Mouse (Mus musculus) liver, embryonic 15.5 days (tissue): ENCODE results near the gene Tmprss11f. TPM values are rescaled to one million over a fixed set of nuclear protein-coding genes. Genes with fewer than 3 reads are reported as not detected.
"Not testable (repeated sequence)": the region's sequence is repeated elsewhere in the genome, so short reads cannot be mapped to it uniquely, and the experiment has no call there.

Experiments
- ATAC-seq: fragments of 200-750 bp; cut with Nextera tagmentation; 2 replicates; pipeline ENCODE4 v1.8.0; 2017; ENCODE audit warnings: moderate number of reproducible peaks, mild to moderate bottlenecking, moderate library complexity; ENCODE audit not compliant: insufficient read depth
- H3K27ac ChIP-seq: fragments of 300-500 bp; sonication (generic); replicated peaks from 2 replicates; pipeline ENCODE4 v1.5.1; 2015; ENCODE audit warnings: mild to moderate bottlenecking, inconsistent platforms
- H3K27me3 ChIP-seq: fragments of 300-500 bp; sonication (generic); 2 replicates; pipeline ENCODE4 v1.6.1; 2015; ENCODE audit warnings: mild to moderate bottlenecking, inconsistent platforms
- H3K36me3 ChIP-seq: fragments of 300-500 bp; sonication (generic); replicated peaks from 2 replicates; pipeline ENCODE4 v1.6.1; 2015; ENCODE audit warnings: moderate library complexity, mild to moderate bottlenecking, inconsistent platforms
- H3K4me1 ChIP-seq: fragments of 300-500 bp; sonication (generic); replicated peaks from 2 replicates; pipeline ENCODE4 v1.6.1; 2015; ENCODE audit warnings: inconsistent platforms
- H3K4me2 ChIP-seq: fragments of 300-500 bp; sonication (generic); 2 replicates; pipeline ENCODE4 v1.6.1; 2015; ENCODE audit warnings: moderate library complexity, mild to moderate bottlenecking, inconsistent platforms
- H3K4me3 ChIP-seq: fragments of 300-500 bp; sonication (generic); replicated peaks from 2 replicates; pipeline ENCODE4 v1.5.1; 2015; ENCODE audit warnings: mild to moderate bottlenecking, inconsistent platforms
- H3K9ac ChIP-seq: fragments of 300-500 bp; sonication (generic); 2 replicates; pipeline ENCODE4 v1.6.1; 2015; ENCODE audit warnings: moderate library complexity, mild to moderate bottlenecking, inconsistent platforms
- H3K9me3 ChIP-seq: fragments of 300-500 bp; sonication (generic); replicated peaks from 2 replicates; pipeline ENCODE4 v1.6.1; 2016; ENCODE audit warnings: inconsistent platforms
- WGBS: fragments of 180-500 bp; shearing (Covaris S2); methylation state at CpG from one replicate; pipeline ENCODE4 v1.1.7; 2015; ENCODE audit warnings: mixed read lengths; ENCODE audit not compliant: insufficient replicate concordance; 5-methylcytosine and 5-hydroxymethylcytosine counted together
- polyA plus RNA-seq: library from polyadenylated mRNA; unstranded; fragments of >200 nt; fragmentation: Nextera tagmentation; extraction: Ambion mirVana; gene quantifications from 2 replicates; pipeline ENCODE4 v1.2.1, GENCODE M21; 2015

The Tmprss11f gene
- not detected in 2 replicates for polyA plus RNA-seq

DNA sequence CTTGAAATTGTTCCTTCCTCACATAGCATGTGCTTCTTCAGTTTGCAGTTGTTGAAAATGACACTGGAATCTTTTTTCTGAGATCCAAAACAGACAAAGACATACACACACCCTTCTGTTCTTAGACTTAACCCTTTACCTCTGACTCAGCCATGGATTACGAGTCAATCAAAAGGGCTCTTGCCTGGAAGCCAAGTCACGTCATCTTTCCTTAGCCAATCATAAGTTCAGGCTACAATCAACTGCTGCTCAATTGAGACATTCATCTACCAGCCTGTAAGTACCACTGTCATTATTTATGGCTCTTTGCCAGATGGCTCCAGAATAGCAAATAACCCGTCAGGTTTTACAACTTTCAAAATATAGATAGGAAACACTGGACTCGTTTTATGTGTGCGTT is at the start of gene Tmprss11f:
Gene Tmprss11f, minus strand, starts transcription at position 101 of the 400 bp plus-strand sequence.
- H3K4me1 ChIP-seq, result no peaks in the 10 kb centered on the region
- H3K9me3 ChIP-seq, result no peaks in the 10 kb centered on the region
- no peak for ATAC-seq
- 55% methylated on average over 5 of the region's 5 CpGs for WGBS
- H3K4me2 ChIP-seq, result no peak within 1 kb of the TSS
- no peaks in the 10 kb centered on the region for H3K36me3 ChIP-seq
- H3K27ac ChIP-seq, result no peak within 1 kb of the TSS
- H3K9ac ChIP-seq, result no peak within 1 kb of the TSS
- no peaks in the 10 kb centered on the region for H3K27me3 ChIP-seq
- H3K4me3 ChIP-seq, result no peak within 1 kb of the TSS

DNA sequence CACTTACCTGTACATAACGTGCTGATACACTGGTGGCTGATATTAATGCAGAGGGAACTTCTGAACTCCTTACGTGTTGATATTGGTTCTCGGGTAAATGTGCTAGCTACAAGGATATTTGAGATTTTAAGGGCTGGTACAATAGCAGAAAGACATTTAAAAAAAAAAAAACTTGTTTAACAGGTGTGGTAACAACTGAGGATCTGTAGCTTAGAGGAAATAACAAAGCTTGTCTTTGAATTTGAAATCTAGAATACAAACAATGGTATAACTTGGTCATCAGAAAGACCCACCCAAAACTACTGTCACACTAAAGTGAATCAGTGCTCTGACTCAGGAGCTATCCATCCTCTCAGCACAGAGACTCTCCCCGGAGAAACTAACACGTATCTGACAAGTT is 44.0 kb upstream of the Tmprss11f start, which contains the start of gene Tmprss11b:
Gene Tmprss11b, minus strand, starts transcription at position 101 of the 400 bp plus-strand sequence.
- ATAC-seq, result no peak
- Histone ChIP-seq H3K4me1 (no peaks in the 10 kb centered on the region), H3K9ac (no peak within 1 kb of the TSS), H3K36me3 (no peaks in the 10 kb centered on the region), H3K27me3 (no peaks in the 10 kb centered on the region), H3K27ac (no peak within 1 kb of the TSS), H3K9me3 (no peaks in the 10 kb centered on the region), H3K4me3 (no peak within 1 kb of the TSS), H3K4me2 (no peak within 1 kb of the TSS)
- 58% methylated on average over 5 of the region's 5 CpGs for WGBS

DNA sequence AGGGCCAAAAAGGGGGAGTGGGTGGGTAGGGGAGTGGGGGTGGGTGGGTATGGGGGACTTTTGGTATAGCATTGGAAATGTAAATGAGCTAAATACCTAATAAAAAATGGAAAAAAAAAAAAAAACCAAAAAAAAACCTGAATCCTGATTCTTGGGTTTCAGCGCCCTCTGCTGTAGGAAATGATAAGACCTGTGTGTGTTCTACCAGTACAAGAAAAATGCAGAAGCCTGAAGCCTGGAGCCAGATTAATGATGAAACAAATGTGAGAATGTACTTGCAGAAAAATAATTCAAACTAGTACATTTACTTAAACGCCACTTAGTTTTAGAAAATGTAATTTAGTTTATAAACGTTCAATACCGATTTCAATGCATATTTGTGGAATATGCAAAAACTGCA is 17.0 kb upstream of the Tmprss11f start:
- H3K4me2 ChIP-seq, H3K36me3 ChIP-seq, H3K27me3 ChIP-seq, H3K4me3 ChIP-seq, H3K27ac ChIP-seq, ATAC-seq, H3K4me1 ChIP-seq, H3K9me3 ChIP-seq, H3K9ac ChIP-seq: not testable (repeated sequence)
- WGBS, result 25% methylated on average over 4 of the region's 4 CpGs

DNA sequence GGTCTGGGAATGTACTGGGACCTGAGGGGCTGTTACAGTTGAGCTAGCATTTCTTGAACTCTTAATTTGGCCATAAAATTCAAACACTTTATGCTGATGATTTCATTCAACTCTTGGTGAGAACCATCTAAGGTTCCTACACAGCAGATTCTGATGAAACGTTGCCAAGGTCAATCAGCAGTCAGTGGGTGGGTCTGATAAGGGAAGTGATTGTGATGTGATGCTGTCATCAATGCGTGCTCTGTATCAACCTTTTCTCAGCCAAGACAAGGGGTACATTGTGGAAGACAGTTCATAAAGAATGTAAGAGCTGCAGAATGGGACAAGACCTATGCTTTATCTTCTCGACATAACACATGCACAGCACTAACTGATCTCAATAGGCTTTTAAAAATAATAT is 8.6 kb upstream of the Tmprss11f start:
- Histone ChIP-seq H3K27ac (no peak overlapping the region), H3K4me3 (no peak overlapping the region), H3K4me2 (no peak overlapping the region), H3K27me3 (no peaks in the 10 kb centered on the region), H3K9me3 (no peaks in the 10 kb centered on the region), H3K9ac (no peak overlapping the region), H3K36me3 (no peaks in the 10 kb centered on the region), H3K4me1 (no peaks in the 10 kb centered on the region)
- 37% methylated on average over 3 of the region's 3 CpGs for WGBS
- no peak for ATAC-seq

DNA sequence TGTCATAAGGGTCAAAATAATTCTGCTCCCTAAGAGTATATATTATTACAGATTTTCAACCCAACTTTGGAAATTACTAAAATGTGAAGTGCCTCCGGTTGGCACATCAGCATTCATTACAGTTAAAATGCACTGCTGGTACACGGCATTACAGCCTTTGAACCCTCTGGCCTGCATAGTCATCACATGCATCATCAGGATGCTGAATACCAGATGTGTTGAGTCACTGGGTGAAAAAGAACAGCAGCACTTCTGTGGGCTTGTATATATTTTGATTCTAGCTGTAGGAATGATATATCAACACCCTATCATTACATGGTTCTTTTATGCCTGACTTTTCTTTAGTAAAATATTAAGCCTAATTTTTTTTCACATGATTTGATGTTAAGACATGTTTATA is 1.5 kb downstream of the Tmprss11f start:
- no peaks in the 10 kb centered on the region for H3K9me3 ChIP-seq
- 52% methylated on average over 2 of the region's 2 CpGs for WGBS
- no peak for ATAC-seq
- H3K4me2 ChIP-seq, result no peak overlapping the region
- H3K4me1 ChIP-seq, result no peaks in the 10 kb centered on the region
- no peak overlapping the region for H3K4me3 ChIP-seq
- H3K27me3 ChIP-seq, result no peaks in the 10 kb centered on the region
- no peak overlapping the region for H3K27ac ChIP-seq
- no peaks in the 10 kb centered on the region for H3K36me3 ChIP-seq
- no peak overlapping the region for H3K9ac ChIP-seq

DNA sequence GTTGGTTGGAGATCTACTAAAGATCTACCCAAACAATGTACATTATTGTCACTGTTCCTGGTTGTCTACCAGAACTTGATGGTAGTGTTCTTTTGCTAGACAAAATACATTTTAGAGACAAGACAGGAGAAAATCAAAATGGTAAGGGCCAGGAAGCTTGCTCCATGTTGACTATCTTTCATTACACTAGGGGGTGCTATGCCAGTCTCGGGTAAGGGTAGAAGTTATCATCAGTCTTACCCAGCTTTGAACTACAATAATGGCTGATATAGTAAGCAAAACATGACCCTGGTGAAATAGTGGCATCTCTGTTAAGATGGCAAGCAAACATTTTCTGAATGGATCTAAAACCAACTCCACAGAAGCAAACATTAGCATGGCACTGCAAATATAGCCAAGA is 10.4 kb downstream of the Tmprss11f start:
- Histone ChIP-seq H3K4me2 (no peak overlapping the region), H3K36me3 (no peaks in the 10 kb centered on the region), H3K9me3 (no peaks in the 10 kb centered on the region), H3K27ac (no peak overlapping the region), H3K4me3 (no peak overlapping the region), H3K9ac (no peak overlapping the region), H3K4me1 (no peaks in the 10 kb centered on the region), H3K27me3 (no peaks in the 10 kb centered on the region)
- 51% methylated on average over 1 of the region's 1 CpGs for WGBS
- ATAC-seq, result no peak

DNA sequence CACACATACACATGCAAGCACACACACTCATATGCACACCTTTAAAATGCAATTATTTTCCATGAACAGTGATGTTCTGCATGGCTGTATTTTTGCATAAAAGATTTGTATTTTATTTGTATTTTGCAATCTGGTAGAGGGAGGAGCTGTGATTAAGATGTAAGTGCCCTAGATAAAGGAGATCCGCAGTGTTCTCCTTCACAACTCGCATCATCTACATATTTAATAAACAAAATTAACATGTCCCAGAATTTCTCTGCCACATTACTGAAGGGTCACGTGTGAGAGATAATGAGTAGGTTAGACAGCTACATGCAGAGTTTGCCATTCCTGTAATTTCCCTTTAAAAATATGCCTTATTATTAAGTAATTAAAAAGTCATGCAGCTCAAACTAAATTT is 46.3 kb downstream of the Tmprss11f start:
- no peak overlapping the region for H3K27ac ChIP-seq
- no peak overlapping the region for H3K9ac ChIP-seq
- H3K36me3 ChIP-seq, result no peaks in the 10 kb centered on the region
- no peak for ATAC-seq
- no peak overlapping the region for H3K4me3 ChIP-seq
- no peaks in the 10 kb centered on the region for H3K9me3 ChIP-seq
- no peaks in the 10 kb centered on the region for H3K27me3 ChIP-seq
- H3K4me1 ChIP-seq, result no peaks in the 10 kb centered on the region
- H3K4me2 ChIP-seq, result no peak overlapping the region
- WGBS, result 53% methylated on average over 3 of the region's 3 CpGs

DNA sequence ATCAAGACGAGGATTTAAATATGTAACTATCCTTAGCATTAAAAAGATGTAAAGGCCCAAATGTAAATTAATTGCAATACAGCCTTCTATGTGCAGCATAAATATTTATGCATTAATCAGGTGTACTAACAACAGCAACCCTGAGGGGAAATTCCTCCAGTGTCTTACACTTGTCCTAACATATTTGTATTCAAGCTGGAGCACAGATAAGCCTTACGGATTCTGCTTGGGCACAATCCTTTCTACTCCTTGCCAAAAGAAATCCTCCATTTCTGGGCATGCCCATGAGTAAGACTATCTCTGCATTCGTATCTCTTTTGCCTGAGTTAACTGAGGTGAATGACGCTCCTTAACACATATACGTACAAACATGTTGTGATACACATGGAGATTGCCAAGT is 49.6 kb downstream of the Tmprss11f start:
- no peak overlapping the region for H3K4me3 ChIP-seq
- no peaks in the 10 kb centered on the region for H3K9me3 ChIP-seq
- H3K27ac ChIP-seq, result no peak overlapping the region
- WGBS, result 69% methylated on average over 5 of the region's 5 CpGs
- ATAC-seq, result no peak
- H3K36me3 ChIP-seq, result no peaks in the 10 kb centered on the region
- H3K9ac ChIP-seq, result no peak overlapping the region
- no peak overlapping the region for H3K4me2 ChIP-seq
- H3K27me3 ChIP-seq, result no peaks in the 10 kb centered on the region
- H3K4me1 ChIP-seq, result no peaks in the 10 kb centered on the region

DNA sequence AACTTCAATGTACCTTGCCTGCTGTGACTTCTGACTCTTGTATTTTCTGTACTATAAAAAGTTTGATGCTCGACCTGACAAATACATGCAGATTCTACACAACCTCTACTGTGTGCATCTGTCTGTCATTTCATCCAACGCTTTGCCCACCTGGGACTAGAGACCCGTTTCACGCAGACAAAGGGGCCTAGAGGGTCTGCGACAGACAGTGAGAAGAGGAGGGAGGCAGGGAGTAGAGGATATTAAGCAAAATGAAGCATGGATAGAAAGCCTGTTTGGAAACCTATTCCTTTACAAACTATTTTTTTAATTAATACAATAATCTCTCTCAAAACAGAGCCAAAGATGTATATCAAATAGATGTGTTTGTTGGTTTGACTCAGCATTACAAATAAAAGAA is 50.2 kb downstream of the Tmprss11f start:
- H3K4me3 ChIP-seq, result no peak overlapping the region
- H3K9me3 ChIP-seq, result no peaks in the 10 kb centered on the region
- H3K27ac ChIP-seq, result no peak overlapping the region
- no peak for ATAC-seq
- H3K4me1 ChIP-seq, result no peaks in the 10 kb centered on the region
- no peaks in the 10 kb centered on the region for H3K27me3 ChIP-seq
- H3K36me3 ChIP-seq, result no peaks in the 10 kb centered on the region
- no peak overlapping the region for H3K4me2 ChIP-seq
- 58% methylated on average over 5 of the region's 5 CpGs for WGBS
- H3K9ac ChIP-seq, result no peak overlapping the region

DNA sequence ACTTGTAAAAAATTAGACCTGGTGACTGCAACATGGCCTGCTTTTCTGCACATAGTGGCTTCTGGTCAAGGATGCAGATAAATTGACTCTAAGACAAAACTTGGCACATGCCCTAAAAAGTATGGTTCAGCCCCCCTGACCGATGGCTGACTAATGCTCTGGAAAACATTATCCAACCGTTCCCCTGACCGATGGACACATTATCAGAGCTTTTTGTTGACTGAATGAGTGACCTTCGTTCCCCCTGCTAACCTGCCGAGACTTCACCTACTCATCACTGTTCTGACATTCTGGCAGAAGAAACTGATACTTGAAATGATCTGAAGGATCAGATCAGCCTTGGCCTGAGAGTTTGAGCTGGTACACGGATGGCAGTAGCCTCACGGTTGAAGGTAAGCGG is 53.5 kb downstream of the Tmprss11f start:
- H3K4me3 ChIP-seq, H3K4me2 ChIP-seq, H3K9ac ChIP-seq, H3K36me3 ChIP-seq, H3K27ac ChIP-seq, H3K4me1 ChIP-seq, ATAC-seq, H3K27me3 ChIP-seq, H3K9me3 ChIP-seq: not testable (repeated sequence)
- WGBS, result 69% methylated on average over 8 of the region's 8 CpGs

DNA sequence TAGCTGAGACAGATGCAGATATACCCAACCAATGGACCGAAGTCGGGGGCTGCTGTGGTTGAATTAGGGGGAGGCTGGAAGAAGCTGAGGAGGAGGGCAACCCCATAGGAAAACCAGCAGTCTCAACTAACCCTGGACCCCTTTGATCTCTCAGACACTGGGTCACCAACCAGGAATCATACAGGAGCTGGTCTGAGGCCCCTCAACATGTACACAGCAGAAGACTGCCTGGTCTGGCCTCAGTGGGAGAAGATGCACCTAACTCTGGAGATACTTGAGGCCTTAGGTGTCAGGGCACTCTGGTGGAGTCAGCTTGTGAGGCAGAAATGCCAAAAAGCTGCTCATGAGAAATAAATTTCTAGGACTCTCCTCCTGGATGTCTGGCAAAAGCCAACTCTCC is 85.5 kb downstream of the Tmprss11f start:
- no peaks in the 10 kb centered on the region for H3K27me3 ChIP-seq
- ATAC-seq, result no peak
- no peaks in the 10 kb centered on the region for H3K36me3 ChIP-seq
- 72% methylated on average over 2 of the region's 2 CpGs for WGBS
- no peaks in the 10 kb centered on the region for H3K4me1 ChIP-seq
- H3K9me3 ChIP-seq, result no peaks in the 10 kb centered on the region
- H3K27ac ChIP-seq, result no peak overlapping the region
- H3K4me2 ChIP-seq, result no peak overlapping the region
- no peak overlapping the region for H3K4me3 ChIP-seq
- no peak overlapping the region for H3K9ac ChIP-seq

DNA sequence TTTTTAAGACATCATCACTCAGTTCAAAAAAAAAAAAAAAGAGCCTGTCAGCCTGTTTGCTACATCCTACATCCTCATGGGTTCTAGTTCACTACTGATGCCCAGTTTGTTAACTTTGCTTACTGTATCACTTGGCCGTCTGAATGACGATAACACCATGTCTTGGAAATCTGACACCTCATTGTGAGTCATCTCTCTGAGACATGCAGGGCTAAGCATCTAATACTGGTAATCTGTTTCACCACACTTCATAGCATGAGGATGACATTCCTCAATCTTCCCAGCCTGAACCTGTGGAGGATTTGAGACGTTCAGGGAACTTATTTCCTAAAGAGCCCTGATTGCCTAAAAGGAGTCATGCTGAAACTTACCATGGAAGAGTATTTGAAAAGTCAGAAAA is 91.6 kb downstream of the Tmprss11f start:
- no peak overlapping the region for H3K4me2 ChIP-seq
- WGBS, result 55% methylated on average over 3 of the region's 3 CpGs
- no peak overlapping the region for H3K27ac ChIP-seq
- H3K36me3 ChIP-seq, result no peaks in the 10 kb centered on the region
- no peak overlapping the region for H3K9ac ChIP-seq
- H3K4me1 ChIP-seq, result no peaks in the 10 kb centered on the region
- H3K27me3 ChIP-seq, result no peaks in the 10 kb centered on the region
- no peak overlapping the region for H3K4me3 ChIP-seq
- no peak for ATAC-seq
- H3K9me3 ChIP-seq, result no peaks in the 10 kb centered on the region
